Mouse (Mus musculus) intestine, embryonic 14.5 days (tissue): ENCODE measurements around the gene Ulk4. TPM values are rescaled to one million over a fixed set of nuclear protein-coding genes. Genes with fewer than 3 reads are reported as not detected.

ENCODE experiments used
- ATAC-seq: fragments of 200-750 bp; cut with Nextera tagmentation; replicated peaks from 2 replicates; pipeline ENCODE4 v1.8.0; 2017; ENCODE audit warnings: low read depth, moderate number of reproducible peaks, moderate TSS enrichment, moderate library complexity; ENCODE audit not compliant: low FRiP score, low TSS enrichment
- DNase-seq: peaks from one replicate; pipeline ENCODE4 v3.0.0-alpha.2; 2018; ENCODE audit warnings: low spot score
- H3K27ac ChIP-seq: fragments of 300-500 bp; sonication (generic); 2 replicates; pipeline ENCODE4 v1.5.1; 2014; ENCODE audit warnings: low read depth, mild to moderate bottlenecking, control low read depth
- H3K27me3 ChIP-seq: fragments of 300-500 bp; sonication (generic); replicated peaks from 2 replicates; pipeline ENCODE4 v1.6.1; 2014; ENCODE audit warnings: low read length, control low read depth; ENCODE audit not compliant: control insufficient read depth, insufficient read depth
- H3K36me3 ChIP-seq: fragments of 300-500 bp; sonication (generic); 2 replicates; pipeline ENCODE4 v1.6.1; 2014; ENCODE audit warnings: low read length, control low read depth; ENCODE audit not compliant: control insufficient read depth, insufficient read depth
- H3K4me1 ChIP-seq: fragments of 300-500 bp; sonication (generic); replicated peaks from 2 replicates; pipeline ENCODE4 v1.6.1; 2014; ENCODE audit warnings: low read length, control low read depth, mixed read lengths; ENCODE audit not compliant: control insufficient read depth, insufficient read depth
- H3K4me2 ChIP-seq: fragments of 300-500 bp; sonication (generic); 2 replicates; pipeline ENCODE4 v1.6.1; 2014; ENCODE audit warnings: low read length
- H3K4me3 ChIP-seq: fragments of 300-500 bp; sonication (generic); 2 replicates; pipeline ENCODE4 v1.5.1; 2014; ENCODE audit warnings: low read depth, low read length, control low read depth, mixed read lengths
- H3K9ac ChIP-seq: fragments of 300-500 bp; sonication (generic); 2 replicates; pipeline ENCODE4 v1.6.1; 2014; ENCODE audit warnings: mild to moderate bottlenecking, low read length
- H3K9me3 ChIP-seq: fragments of 300-500 bp; sonication (generic); 2 replicates; pipeline ENCODE4 v1.6.1; 2016; ENCODE audit warnings: low read length, control low read depth; ENCODE audit not compliant: control insufficient read depth
- WGBS: fragments of 180-500 bp; shearing (Covaris S2); extraction: QIAGEN DNeasy Blood & Tissue Kit; methylation state at CpG from one replicate; pipeline ENCODE4 v1.1.7; 2014; 5-methylcytosine and 5-hydroxymethylcytosine counted together
- microRNA-seq: library from miRNA; unstranded; fragments of <30 nt; microRNA quantifications from one replicate; pipeline ENCODE4, GENCODE M21; 2016
- polyA plus RNA-seq: library from polyadenylated mRNA; unstranded; fragments of >200 nt; fragmentation: Nextera tagmentation; extraction: Ambion mirVana; gene quantifications from 2 replicates; pipeline ENCODE4 v1.2.1, GENCODE M21; 2014

The Ulk4 gene
- polyA plus RNA-seq, 1 experiment from 2014 or later: 122 TPM

DNA sequence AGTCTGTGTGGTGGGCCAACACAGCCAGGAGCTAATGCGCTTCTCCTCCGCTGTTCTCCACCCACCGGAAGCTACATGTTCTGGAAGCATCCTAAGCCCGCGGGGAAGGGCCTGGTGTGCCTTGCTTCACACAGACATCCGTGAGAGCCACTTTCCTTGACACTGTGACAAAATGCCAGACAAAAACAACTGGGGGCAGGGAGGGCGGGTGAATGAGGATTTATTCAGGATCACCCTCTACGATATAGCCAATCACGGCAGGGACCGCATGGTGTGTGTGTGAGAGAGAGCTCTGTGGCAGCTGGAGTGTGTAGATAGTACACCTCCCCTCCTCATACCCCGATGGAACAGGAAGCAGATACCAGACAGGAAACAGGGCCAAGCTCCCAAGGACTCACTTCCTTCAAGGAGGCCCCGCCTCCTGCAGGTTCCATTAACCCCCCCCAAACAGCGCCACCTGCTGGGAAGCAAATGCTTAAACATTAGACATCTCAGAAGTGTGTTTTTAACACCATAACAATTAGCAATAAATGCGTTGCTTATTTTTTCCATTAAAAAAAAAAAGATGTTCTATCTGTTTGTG, 362.0 kb downstream of the Ulk4 start:
- H3K4me1 ChIP-seq: peaks cover 13% of the 10 kb centered on the region
- no peak overlapping the region for H3K4me2 ChIP-seq
- H3K4me3 ChIP-seq: no peak overlapping the region
- no peaks in the 10 kb centered on the region for H3K36me3 ChIP-seq
- no peaks in the 10 kb centered on the region for H3K9me3 ChIP-seq
- H3K9ac ChIP-seq: no peak overlapping the region
- WGBS: 81% methylated on average over 14 of the region's 14 CpGs
- ATAC-seq (no peak), DNase-seq (no peak)
- H3K27ac ChIP-seq: no peak overlapping the region
- H3K27me3 ChIP-seq: no peaks in the 10 kb centered on the region

DNA sequence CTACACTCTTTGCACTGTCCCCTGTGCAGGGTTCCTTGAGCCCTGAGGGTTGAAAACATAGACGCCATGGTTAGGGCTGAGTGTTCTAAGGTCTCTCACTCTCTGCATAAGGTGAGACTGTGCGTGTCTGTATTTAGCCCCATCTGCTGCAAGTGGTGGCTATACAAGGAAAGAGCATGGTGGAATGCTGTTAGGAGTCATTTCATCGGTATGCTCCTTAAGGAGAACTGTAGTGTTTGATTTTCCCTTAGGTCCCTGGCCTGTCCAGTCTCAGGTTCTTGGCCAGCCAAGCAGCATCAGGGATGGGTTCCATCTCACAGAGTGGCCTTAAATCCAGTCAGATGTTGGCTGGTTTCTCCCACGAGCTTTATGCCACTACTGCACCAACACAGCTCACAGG, 362.6 kb downstream of the Ulk4 start:
- DNase-seq (no peak), ATAC-seq (no peak)
- Histone ChIP-seq H3K9ac (no peak overlapping the region), H3K27me3 (no peaks in the 10 kb centered on the region), H3K4me3 (no peak overlapping the region), H3K36me3 (no peaks in the 10 kb centered on the region), H3K4me1 (peaks cover 13% of the 10 kb centered on the region), H3K27ac (no peak overlapping the region; the same call in 1 of the 2 replicates), H3K4me2 (no peak overlapping the region), H3K9me3 (no peaks in the 10 kb centered on the region)
- WGBS: 89% methylated on average over 4 of the region's 4 CpGs

- 76% methylated on average over 13 of the region's 13 CpGs for WGBS
- ATAC-seq: no peak
Measured at GRCm38 (mm10) chr9:120913152-120913551, 363.8 kb downstream of the Ulk4 start.

DNA sequence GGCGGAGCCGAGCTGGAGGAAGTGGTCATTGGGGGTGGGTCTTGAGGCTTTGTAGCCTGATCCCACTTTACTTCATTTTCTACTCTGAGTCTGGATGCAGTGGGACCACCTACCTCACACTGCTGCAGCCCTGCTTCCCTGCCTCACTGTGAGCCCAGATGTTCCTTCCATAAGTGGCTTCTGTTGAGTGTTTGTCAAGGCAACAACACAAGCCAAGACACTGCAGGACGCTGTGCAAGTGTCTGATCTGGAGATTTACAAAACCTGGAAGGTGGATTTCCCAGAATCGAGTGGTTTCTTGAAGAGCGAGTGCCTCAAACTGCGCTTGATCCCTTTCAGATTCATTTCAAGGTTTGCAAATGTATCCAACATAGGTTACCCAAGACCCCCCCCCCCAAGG, 368.5 kb downstream of the Ulk4 start:
- 83% methylated on average over 6 of the region's 6 CpGs for WGBS
- ATAC-seq: no peak
- no peak for DNase-seq

More at GRCm38 (mm10) chr9:120913152-120913551, 363.8 kb downstream of the Ulk4 start:
- H3K4me2 ChIP-seq: no peak overlapping the region
- H3K4me1 ChIP-seq: peaks cover 2% of the 10 kb centered on the region; the same call in 1 of the 2 replicates
- H3K36me3 ChIP-seq: no peaks in the 10 kb centered on the region
- no peak overlapping the region for H3K4me3 ChIP-seq
- no peaks in the 10 kb centered on the region for H3K9me3 ChIP-seq
- no peak overlapping the region for H3K27ac ChIP-seq
- H3K9ac ChIP-seq: no peak overlapping the region
- no peaks in the 10 kb centered on the region for H3K27me3 ChIP-seq
- no peak for DNase-seq

More for the DNA sequence above, 368.5 kb downstream of the Ulk4 start:
- Histone ChIP-seq H3K27me3 (no peaks in the 10 kb centered on the region), H3K27ac (no peak overlapping the region), H3K4me2 (no peak overlapping the region), H3K4me1 (no peaks in the 10 kb centered on the region), H3K36me3 (no peaks in the 10 kb centered on the region), H3K9ac (no peak overlapping the region), H3K9me3 (no peaks in the 10 kb centered on the region), H3K4me3 (no peak overlapping the region)

Small RNA genes lying within 50 kb of the gene (microRNA-seq; reads per million reads assigned to microRNA genes)
- 0.59 reads per million for gene Mir7090

Other genes with a start within 250 kb of the Ulk4 start
- gene Trak1, start 20.3 kb upstream of the Ulk4 start, polyA plus RNA-seq: 23.4 and 26.1 TPM in 2 replicates
- gene Cck, start 218.5 kb upstream of the Ulk4 start, polyA plus RNA-seq: 6.5 and 7.0 TPM in 2 replicates